Mouse (Mus musculus): ENCODE results near the gene Gm20765.
"Not testable (repeated sequence)": the region's sequence is repeated elsewhere in the genome, so short reads cannot be mapped to it uniquely, and the experiment has no call there.

GRCm38 (mm10) chr10:104176724-104177123, 8.6 kb upstream of the Gm20765 start, which contains the start of gene Gm21312:
- not testable (repeated sequence) for TF ChIP-seq CTCF (IDR thresholded peaks at IDR 0.05; ENCODE audit: extremely low read depth, insufficient read length, insufficient replicate concordance, low read depth, low read length); POLR2A (IDR thresholded peaks at IDR 0.05; ENCODE audit: low read depth, low read length)
